Mouse (Mus musculus) heart, adult 2 months (tissue): ENCODE results near the gene Idh1. TPM values are rescaled to one million over a fixed set of nuclear protein-coding genes. Genes with fewer than 3 reads are reported as not detected.
A peak's percentile ranks its signal among the peaks of the same experiment; 100 is the strongest.

Experiments
- DNase-seq, 2 experiments: peaks; one replicate each; pipeline ENCODE4 v3.0.0; 2021
- H3K27ac ChIP-seq: fragments of 200-600 bp; 2 replicates; pipeline ENCODE4 v1.8.1; 2022
- H3K27me3 ChIP-seq: fragments of 200-500 bp; 2 replicates; pipeline ENCODE4 v1.6.1; 2012; ENCODE audit warnings: mild to moderate bottlenecking, low read length, inconsistent platforms, mixed read lengths; ENCODE audit not compliant: control insufficient read depth, insufficient read depth
- H3K36me3 ChIP-seq: fragments of 200-500 bp; 2 replicates; pipeline ENCODE4 v1.6.1; 2012; ENCODE audit warnings: low read length, inconsistent platforms; ENCODE audit not compliant: control insufficient read depth, insufficient read depth
- H3K4me1 ChIP-seq: fragments of 200-500 bp; 2 replicates; pipeline ENCODE4 v1.6.1; 2011; ENCODE audit warnings: low read length; ENCODE audit not compliant: control insufficient read depth, insufficient read depth
- H3K4me3 ChIP-seq: fragments of 200-600 bp; 2 replicates; pipeline ENCODE4 v1.8.1; 2022
- H3K79me2 ChIP-seq: fragments of 200-500 bp; replicated peaks from 2 replicates; pipeline ENCODE4 v1.6.1; 2012; ENCODE audit warnings: mild to moderate bottlenecking, inconsistent platforms, low read length, moderate library complexity, mixed read lengths; ENCODE audit not compliant: control insufficient read depth, insufficient read depth
- H3K9ac ChIP-seq: fragments of 200-500 bp; 2 replicates; pipeline ENCODE4 v1.6.1; 2012; ENCODE audit warnings: low read depth, mild to moderate bottlenecking, control low read depth, inconsistent platforms, low read length, mixed read lengths
- CTCF ChIP-seq: fragments of 200-600 bp; IDR thresholded peaks from 2 replicates; pipeline ENCODE4 v1.8.1; 2022; ENCODE audit warnings: antibody characterized with exemption, mild to moderate bottlenecking, moderate library complexity
- EP300 ChIP-seq: fragments of 200-500 bp; IDR thresholded peaks from 2 replicates; pipeline ENCODE4 v1.6.1; 2011; ENCODE audit warnings: low read depth, low read length, control low read depth; ENCODE audit not compliant: insufficient read depth
- POLR2A ChIP-seq: fragments of 200-500 bp; IDR thresholded peaks from 2 replicates; pipeline ENCODE4 v1.6.1; 2011; ENCODE audit warnings: mild to moderate bottlenecking, low read depth, low read length, control low read depth; ENCODE audit not compliant: insufficient read depth
- WGBS: fragments of 180-500 bp; shearing (Covaris S2); methylation state at CpG from one replicate; pipeline ENCODE4 v1.1.7; 2018; 5-methylcytosine and 5-hydroxymethylcytosine counted together
- intact Hi-C: fragments of 180-260 bp; cut with DNase I; formaldehyde crosslinking; loops from one replicate; pipeline ENCODE4 v1.15.1; 2025
- polyA plus RNA-seq: library from polyadenylated mRNA; depleted of rRNA; stranded (reverse); fragments of >200 nt; gene quantifications from 2 replicates; pipeline ENCODE4 v1.2.3, GENCODE M21; 2012
- total RNA-seq, 2 experiments: library from RNA; stranded (reverse); gene quantifications; 2 replicates each; pipeline ENCODE4 v1.2.3; 2021

The Idh1 gene
- total and polyA plus RNA-seq, 3 experiments: 22.1 to 88.9 (median 57.8) TPM

GRCm38 (mm10) chr1:65176171-65176570 is 10.1 kb downstream of the Idh1 start:
- Histone ChIP-seq H3K4me3 (no peak overlapping the region; the same call in 1 of the 2 replicates), H3K36me3 (peaks cover 19% of the 10 kb centered on the region), H3K4me1 (peaks cover 4% of the 10 kb centered on the region), H3K9ac (no peak overlapping the region), H3K27me3 (no peaks in the 10 kb centered on the region), H3K27ac (peak overlapping the region; percentile 75), H3K79me2 (no peaks in the 10 kb centered on the region)
- DNase-seq: peak in 1 of 2 experiments; percentile 37
- no peak for TF ChIP-seq POLR2A
- TF ChIP-seq CTCF: no peak
- TF ChIP-seq EP300: no peak
- WGBS: 61% methylated on average over 4 of the region's 4 CpGs
- intact Hi-C loops: loop anchor here (2.0 to 5.0 kb wide), 2 partner anchors 129 to 643 kb away; partner anchors contain the start of gene Creb1

- no peak overlapping the region for H3K9ac ChIP-seq
- intact Hi-C loops: no loop called here
- no peaks in the 10 kb centered on the region for H3K79me2 ChIP-seq
- 95% methylated on average over 2 of the region's 2 CpGs for WGBS
- H3K4me3 ChIP-seq: no peak overlapping the region
- H3K27ac ChIP-seq: no peak overlapping the region
- H3K27me3 ChIP-seq: no peaks in the 10 kb centered on the region
- TF ChIP-seq POLR2A (no peak), EP300 (no peak), CTCF (no peak)
- DNase-seq: no peak
- peaks cover 28% of the 10 kb centered on the region for H3K36me3 ChIP-seq
- H3K4me1 ChIP-seq: peaks cover 4% of the 10 kb centered on the region
These were observed 12.6 kb downstream of the Idh1 start for GRCm38 (mm10) chr1:65173716-65174115.

- peaks cover 2% of the 10 kb centered on the region for H3K4me1 ChIP-seq
- no peaks in the 10 kb centered on the region for H3K79me2 ChIP-seq
- 57% methylated on average over 4 of the region's 4 CpGs for WGBS
- no peaks in the 10 kb centered on the region for H3K27me3 ChIP-seq
- no peak overlapping the region for H3K9ac ChIP-seq
- H3K27ac ChIP-seq: peak overlapping the region; percentile 36
- DNase-seq: no peak
- no peak overlapping the region for H3K4me3 ChIP-seq
- TF ChIP-seq CTCF: no peak
- no peak for TF ChIP-seq POLR2A
- no peak for TF ChIP-seq EP300
- H3K36me3 ChIP-seq: peaks cover 26% of the 10 kb centered on the region
- intact Hi-C loops: no loop called here
These were observed 14.7 kb downstream of the Idh1 start for GRCm38 (mm10) chr1:65171579-65171978.

- Histone ChIP-seq H3K27ac (no peak overlapping the region), H3K27me3 (no peaks in the 10 kb centered on the region), H3K9ac (no peak overlapping the region), H3K4me1 (no peaks in the 10 kb centered on the region), H3K4me3 (no peak overlapping the region), H3K79me2 (no peaks in the 10 kb centered on the region), H3K36me3 (peaks cover 22% of the 10 kb centered on the region)
- intact Hi-C loops: no loop called here
- no peak for TF ChIP-seq POLR2A
- no peak for TF ChIP-seq CTCF
- TF ChIP-seq EP300: no peak
- no peak for DNase-seq
- 79% methylated on average over 5 of the region's 5 CpGs for WGBS
These were observed 16.4 kb downstream of the Idh1 start for GRCm38 (mm10) chr1:65169947-65170346.

- H3K9ac ChIP-seq: no peak overlapping the region
- TF ChIP-seq EP300 (no peak), CTCF (no peak), POLR2A (no peak)
- no peak overlapping the region for H3K27ac ChIP-seq
- H3K79me2 ChIP-seq: no peaks in the 10 kb centered on the region
- intact Hi-C loops: no loop called here
- no peak for DNase-seq
- no peaks in the 10 kb centered on the region for H3K27me3 ChIP-seq
- no peaks in the 10 kb centered on the region for H3K4me1 ChIP-seq
- WGBS: 89% methylated on average over 7 of the region's 7 CpGs
- H3K36me3 ChIP-seq: peaks cover 24% of the 10 kb centered on the region
- H3K4me3 ChIP-seq: no peak overlapping the region
These were observed 16.8 kb downstream of the Idh1 start for GRCm38 (mm10) chr1:65169536-65169935.

- H3K4me3 ChIP-seq: no peak overlapping the region
- TF ChIP-seq EP300: no peak
- TF ChIP-seq CTCF: no peak
- TF ChIP-seq POLR2A: no peak
- peaks cover 21% of the 10 kb centered on the region for H3K36me3 ChIP-seq
- 96% methylated on average over 1 of the region's 1 CpGs for WGBS
- H3K27me3 ChIP-seq: no peaks in the 10 kb centered on the region
- no peaks in the 10 kb centered on the region for H3K4me1 ChIP-seq
- intact Hi-C loops: no loop called here
- H3K27ac ChIP-seq: no peak overlapping the region
- H3K9ac ChIP-seq: no peak overlapping the region
- no peaks in the 10 kb centered on the region for H3K79me2 ChIP-seq
- no peak for DNase-seq
These were observed 18.8 kb downstream of the Idh1 start for GRCm38 (mm10) chr1:65167496-65167895.
